Mouse (Mus musculus): ENCODE measurements around the gene Celf1.
"Not testable (repeated sequence)": the region's sequence is repeated elsewhere in the genome, so short reads cannot be mapped to it uniquely, and the experiment has no call there.

Gene Celf1

GRCm38 (mm10) chr2:90941744-90942143 is 1.6 kb downstream of the Celf1 start:
- DNase-seq (ENCODE audit: low read depth), result no peak

- no peak for DNase-seq (ENCODE audit: low read depth)
These were observed 10.0 kb downstream of the Celf1 start for GRCm38 (mm10) chr2:90950149-90950548.

- DNase-seq (ENCODE audit: low read depth), result no peak
These were observed 10.5 kb downstream of the Celf1 start for GRCm38 (mm10) chr2:90950582-90951194.

GRCm38 (mm10) chr2:90953461-90953860 is 13.3 kb downstream of the Celf1 start:
- DNase-seq (ENCODE audit: low read depth), result no peak

- no peak for DNase-seq (ENCODE audit: low read depth)
These were observed 15.9 kb downstream of the Celf1 start for GRCm38 (mm10) chr2:90956053-90956452.

GRCm38 (mm10) chr2:90958856-90959255 is 18.7 kb downstream of the Celf1 start:
- no peak for DNase-seq (ENCODE audit: low read depth)

GRCm38 (mm10) chr2:90960012-90960411 is 19.8 kb downstream of the Celf1 start:
- no peak for DNase-seq (ENCODE audit: low read depth)

GRCm38 (mm10) chr2:90963304-90963703 is 23.1 kb downstream of the Celf1 start:
- no peak for DNase-seq (ENCODE audit: low read depth)

GRCm38 (mm10) chr2:90964811-90965465 is 24.8 kb downstream of the Celf1 start:
- peak; percentile 26 for DNase-seq (ENCODE audit: low read depth)

- DNase-seq (ENCODE audit: low read depth), result no peak
These were observed 25.4 kb downstream of the Celf1 start for GRCm38 (mm10) chr2:90965466-90966080.

- DNase-seq (ENCODE audit: low read depth), result no peak
These were observed 30.4 kb downstream of the Celf1 start for GRCm38 (mm10) chr2:90970606-90971005.

- no peak for DNase-seq (ENCODE audit: low read depth)
These were observed 33.9 kb downstream of the Celf1 start for GRCm38 (mm10) chr2:90974101-90974500.

- DNase-seq (ENCODE audit: low read depth), result no peak
These were observed 35.1 kb downstream of the Celf1 start for GRCm38 (mm10) chr2:90975181-90975835.

GRCm38 (mm10) chr2:90976590-90976989 is 36.4 kb downstream of the Celf1 start:
- no peak for DNase-seq (ENCODE audit: low read depth)

GRCm38 (mm10) chr2:90977291-90977690 is 37.1 kb downstream of the Celf1 start:
- no peak for DNase-seq (ENCODE audit: low read depth)

GRCm38 (mm10) chr2:90986055-90986454 is 45.9 kb downstream of the Celf1 start:
- no peak for DNase-seq (ENCODE audit: low read depth)

- DNase-seq (ENCODE audit: low read depth), result no peak
These were observed 68.4 kb downstream of the Celf1 start for GRCm38 (mm10) chr2:91008536-91008935.

- no peak for DNase-seq (ENCODE audit: low read depth)
These were observed 73.7 kb downstream of the Celf1 start for GRCm38 (mm10) chr2:91013881-91014280.

GRCm38 (mm10) chr2:91015386-91015785 is 75.2 kb downstream of the Celf1 start:
- no peak for DNase-seq (ENCODE audit: low read depth)

- DNase-seq (ENCODE audit: low read depth), result no peak
These were observed 78.0 kb downstream of the Celf1 start for GRCm38 (mm10) chr2:91018061-91018788.

- DNase-seq (ENCODE audit: low read depth), result no peak
These were observed 79.7 kb downstream of the Celf1 start for GRCm38 (mm10) chr2:91019911-91020310.

GRCm38 (mm10) chr2:91022266-91022665 is 82.1 kb downstream of the Celf1 start:
- not testable (repeated sequence) for DNase-seq (ENCODE audit: low read depth)
